Mouse (Mus musculus): ENCODE results near the gene Tmem95.
"Not testable (repeated sequence)": the region's sequence is repeated elsewhere in the genome, so short reads cannot be mapped to it uniquely, and the experiment has no call there.

The Tmem95 gene

DNA sequence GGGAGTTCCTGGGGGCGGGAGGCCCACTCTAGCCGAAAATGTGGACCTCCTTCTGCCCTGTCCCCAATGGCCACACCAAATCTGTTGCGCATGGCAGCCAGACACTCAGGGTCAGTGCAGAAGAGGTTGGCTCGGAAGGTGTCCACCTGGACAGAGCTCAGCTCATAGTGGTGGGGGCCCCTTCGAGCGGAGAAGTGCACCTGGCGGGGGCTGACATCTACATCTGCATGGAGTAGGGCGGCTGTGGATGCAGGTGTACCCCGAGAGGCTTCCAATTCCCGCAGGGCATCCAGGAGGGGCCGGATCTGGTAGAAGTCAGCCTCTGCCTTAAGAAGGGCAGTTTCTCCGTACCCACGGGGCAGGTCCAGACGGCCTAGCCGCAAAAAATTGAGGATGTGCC is 1.9 kb upstream of the Tmem95 start:
- DNase-seq = no peak

DNA sequence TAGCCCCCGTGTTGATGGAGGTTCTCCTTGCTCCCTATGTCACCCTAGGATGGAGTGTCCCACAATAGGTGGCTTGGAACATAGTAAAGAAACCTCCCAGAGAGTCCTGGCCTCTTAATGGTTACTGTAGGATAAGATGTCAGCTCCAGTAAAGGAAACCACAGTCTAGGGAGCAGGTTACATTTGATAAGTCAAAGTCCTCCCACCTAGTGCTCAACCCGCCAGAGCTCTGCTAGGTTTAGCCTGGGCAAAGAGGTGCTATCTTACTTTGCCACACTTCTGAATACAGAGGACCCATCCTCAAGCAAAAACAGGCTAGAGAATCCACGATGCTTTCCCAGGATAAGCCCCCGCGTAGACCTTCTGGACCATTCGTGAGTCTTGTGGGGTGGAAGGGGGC is 1.1 kb upstream of the Tmem95 start:
- DNase-seq = no peak

DNA sequence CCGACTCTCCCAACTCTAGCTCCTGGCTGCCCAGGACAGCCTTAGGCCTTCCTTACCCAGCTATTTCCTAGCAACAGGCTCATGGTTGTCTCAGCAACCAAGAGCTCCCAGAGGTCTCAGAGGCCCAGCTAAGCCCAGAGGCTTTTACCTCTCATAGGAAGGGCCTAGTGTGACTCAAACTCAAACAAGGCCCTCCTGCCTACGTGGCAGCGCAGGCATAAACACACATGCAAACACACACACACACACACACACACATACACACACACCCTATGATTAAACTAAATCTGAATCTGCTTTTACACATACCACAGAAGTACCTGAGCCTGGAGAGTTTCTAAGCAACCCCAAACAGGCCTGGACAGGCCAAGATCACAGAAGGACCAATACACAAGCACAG is 581 bp upstream of the Tmem95 start:
- no peak for DNase-seq

GRCm38 (mm10) chr11:69876867-69877266 is 951 bp downstream of the Tmem95 start:
- DNase-seq = peak; percentile 83

- DNase-seq = no peak
Observed at GRCm38 (mm10) chr11:69876186-69876585, 1.6 kb downstream of the Tmem95 start.

GRCm38 (mm10) chr11:69872451-69872850 is 5.4 kb downstream of the Tmem95 start:
- DNase-seq = no peak

GRCm38 (mm10) chr11:69871822-69872221 is 6.0 kb downstream of the Tmem95 start:
- no peak for DNase-seq

- no peak for DNase-seq
Observed at GRCm38 (mm10) chr11:69870289-69871069, 7.3 kb downstream of the Tmem95 start.

DNA sequence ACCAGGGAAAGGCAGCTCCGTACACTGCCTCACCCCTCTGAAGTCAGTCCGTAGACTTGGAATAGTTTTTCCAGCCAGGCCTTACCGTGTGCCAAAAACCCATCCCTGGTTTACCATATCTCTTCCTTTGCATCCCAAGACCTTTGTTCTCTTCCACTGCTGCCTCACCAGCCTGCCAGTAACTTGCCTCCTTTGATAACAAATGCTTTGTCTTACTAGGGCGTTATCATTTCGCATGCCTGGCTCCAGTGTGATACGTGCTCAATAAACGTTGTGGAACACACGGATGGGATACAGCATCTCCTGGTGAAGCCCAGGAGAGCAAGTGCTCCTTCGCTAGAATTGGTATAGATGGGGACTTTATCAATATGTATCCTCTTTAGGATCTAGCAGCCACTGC is 10.5 kb downstream of the Tmem95 start:
- DNase-seq = no peak

GRCm38 (mm10) chr11:69865561-69865960 is 12.3 kb downstream of the Tmem95 start:
- no peak for DNase-seq

DNA sequence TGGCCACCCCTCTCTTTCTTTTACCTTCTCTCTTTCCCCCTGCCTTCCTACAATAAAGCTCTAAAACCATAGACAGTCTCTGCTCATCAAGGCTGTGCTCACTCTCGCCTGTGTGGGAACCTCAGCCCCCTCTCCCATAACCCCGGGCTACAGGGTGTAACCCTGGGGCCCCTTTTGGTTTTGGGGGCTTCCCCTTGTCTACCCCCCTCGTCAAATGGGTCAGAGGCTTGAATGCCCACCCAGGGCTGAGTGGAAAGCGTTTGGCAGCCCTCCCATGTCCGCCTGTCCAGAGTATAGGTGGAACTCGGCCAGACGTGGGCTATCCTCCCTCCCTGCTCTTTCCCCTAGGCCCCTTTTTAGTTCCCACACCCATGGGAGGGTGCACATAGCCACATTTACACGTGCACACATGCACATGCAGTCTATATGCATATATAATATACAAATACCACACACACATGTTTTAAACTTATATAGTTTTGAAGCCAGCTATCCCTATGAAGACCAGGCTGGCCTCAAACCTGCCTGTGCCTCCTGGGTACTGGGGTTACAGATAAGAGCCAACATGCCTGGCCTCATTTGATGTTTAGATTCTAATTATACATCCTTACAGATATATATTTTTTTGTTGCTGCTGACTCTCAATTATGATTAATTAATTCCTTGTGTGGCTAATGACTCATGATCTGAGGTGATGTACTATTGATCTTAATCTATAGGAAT is 13.5 kb downstream of the Tmem95 start:
- no peak for DNase-seq

DNA sequence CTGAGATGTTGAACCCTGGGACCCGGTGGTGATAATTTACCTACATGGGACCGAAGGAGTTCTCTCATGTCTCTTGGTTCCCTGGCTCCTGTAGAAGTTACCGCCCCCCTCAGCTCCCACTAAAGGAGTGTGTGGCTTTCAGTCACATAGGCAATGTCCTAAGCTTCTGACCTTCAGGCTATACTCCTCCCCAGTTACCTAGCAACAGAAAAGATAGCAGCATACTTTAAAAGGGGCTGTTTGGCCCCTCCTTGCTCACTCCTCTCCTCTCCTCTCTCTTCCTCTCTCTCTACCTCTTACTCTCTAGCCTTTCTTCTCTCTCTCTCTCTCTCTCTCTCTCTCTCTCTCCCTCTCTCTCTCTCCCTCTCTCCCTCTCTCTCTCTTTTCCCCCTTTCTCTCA is 14.1 kb downstream of the Tmem95 start:
- not testable (repeated sequence) for DNase-seq

- no peak for DNase-seq
Observed at GRCm38 (mm10) chr11:69858113-69858998, 19.5 kb downstream of the Tmem95 start, which contains the start of gene Tnk1. Gene Tnk1, minus strand, starts transcription at chr11:69858730.

DNA sequence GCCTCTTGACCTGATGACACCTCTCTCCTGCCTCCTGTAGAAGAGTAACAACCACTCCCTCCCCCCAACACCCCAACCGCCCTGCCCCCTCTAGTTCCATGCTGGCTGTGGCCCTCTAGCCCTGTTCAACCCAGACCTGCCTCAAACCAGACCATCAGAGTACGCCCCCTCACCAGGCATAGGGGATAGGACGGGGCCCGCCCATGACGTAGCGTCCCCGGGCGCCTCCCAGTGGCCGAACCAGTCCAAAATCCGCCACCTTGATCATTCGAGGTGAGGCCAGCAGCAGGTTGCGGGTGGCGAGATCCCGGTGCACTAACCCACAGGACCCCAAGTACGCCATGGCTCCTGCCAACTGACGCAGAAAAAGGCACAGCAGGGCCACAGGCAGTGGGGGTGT is 22.5 kb downstream of the Tmem95 start:
- DNase-seq = peak; percentile 39

DNA sequence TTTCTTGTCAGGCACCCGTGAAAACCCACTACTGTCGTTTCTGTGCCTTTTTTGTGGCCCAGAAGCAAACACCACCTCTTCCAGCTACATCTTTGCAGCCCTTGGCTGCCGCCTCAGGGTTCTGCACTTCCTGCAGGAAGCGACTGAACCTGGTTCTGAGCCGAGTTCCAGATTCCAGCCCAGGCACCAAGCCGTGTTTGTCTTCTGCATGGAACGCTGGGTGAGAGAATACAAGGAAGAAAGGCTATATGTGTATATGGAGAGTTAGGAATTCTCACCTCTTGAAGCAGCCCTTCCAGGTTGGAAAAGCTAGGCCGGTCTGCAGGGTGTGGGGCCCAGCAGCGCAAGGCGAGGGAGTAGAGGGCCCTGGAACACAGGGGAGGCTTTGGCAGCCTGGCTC is 23.1 kb downstream of the Tmem95 start:
- no peak for DNase-seq

GRCm38 (mm10) chr11:69853994-69854393 is 23.8 kb downstream of the Tmem95 start:
- DNase-seq = no peak

DNA sequence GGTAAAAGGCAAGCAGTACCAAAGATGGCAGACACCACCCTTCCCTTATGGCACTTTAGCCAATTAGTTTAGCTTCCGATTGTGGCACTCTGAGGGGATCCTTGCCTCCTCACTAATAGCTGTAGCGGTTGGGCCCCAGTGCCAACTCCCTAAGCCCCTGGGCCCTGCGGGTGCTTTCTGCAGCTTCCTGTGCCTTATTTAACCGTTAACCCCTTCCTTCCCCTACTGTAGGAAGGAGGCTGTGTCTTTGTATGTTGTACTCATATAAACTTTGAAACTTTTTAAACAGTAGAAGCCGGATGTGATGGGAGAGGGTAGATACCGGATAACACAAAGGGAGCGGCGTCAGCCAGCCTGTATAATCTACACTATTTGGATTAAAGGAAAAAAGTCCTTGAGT is 27.1 kb downstream of the Tmem95 start:
- no peak for DNase-seq

DNA sequence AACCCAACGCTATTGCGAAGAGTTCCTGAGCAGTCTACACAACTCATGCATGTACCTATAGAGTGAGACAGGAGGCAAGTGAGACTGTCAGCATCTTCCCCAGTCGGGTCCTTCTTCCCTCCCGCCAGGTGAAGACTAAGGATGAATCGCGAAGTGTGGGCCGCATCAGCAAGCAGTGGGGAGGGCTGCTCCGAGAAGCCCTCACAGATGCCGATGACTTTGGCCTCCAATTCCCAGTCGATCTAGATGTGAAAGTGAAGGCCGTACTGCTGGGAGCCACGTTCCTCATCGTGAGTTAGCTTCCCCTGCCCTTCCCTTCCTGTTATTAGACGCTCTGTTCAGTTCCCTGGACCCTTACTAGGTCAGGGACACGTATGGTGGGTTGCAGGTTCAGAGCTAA is 27.9 kb downstream of the Tmem95 start:
- DNase-seq = no peak

GRCm38 (mm10) chr11:69849128-69849527 is 28.7 kb downstream of the Tmem95 start:
- DNase-seq = no peak

- DNase-seq = no peak
Observed at GRCm38 (mm10) chr11:69848021-69848420, 29.8 kb downstream of the Tmem95 start.

GRCm38 (mm10) chr11:69846738-69847688 is 30.8 kb downstream of the Tmem95 start:
- DNase-seq = no peak

DNA sequence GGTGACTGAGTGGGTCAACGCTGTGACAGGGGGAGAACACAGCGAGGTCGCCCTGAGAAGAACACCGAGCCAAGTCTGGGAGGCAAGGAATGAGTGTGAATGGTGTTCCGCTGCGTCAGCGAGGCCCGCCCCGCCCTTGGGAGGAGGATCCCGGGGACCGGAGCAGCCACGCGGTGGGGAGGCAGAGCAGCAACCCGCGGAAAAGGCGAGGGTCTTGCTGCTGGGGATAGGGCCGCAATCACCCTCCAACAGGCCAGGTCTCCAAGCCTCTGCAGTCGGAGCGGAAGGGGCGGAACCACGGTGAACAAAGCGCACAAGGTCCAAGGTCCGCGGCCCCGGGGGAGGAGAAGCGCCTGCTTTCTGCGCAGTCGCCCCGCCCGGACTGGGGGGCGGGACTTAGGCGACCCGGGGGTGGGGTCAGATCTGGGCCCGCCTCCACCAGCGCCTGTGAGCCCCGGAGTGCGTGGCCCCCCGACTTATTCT is 31.6 kb downstream of the Tmem95 start, which contains the start of gene Plscr3:
Plscr3 (plus strand) TSS at position 179 of the 483 bp plus-strand sequence.
- DNase-seq = peak; percentile 83

All from right cerebral cortex, postnatal 4 days (tissue).